Mouse (Mus musculus) midbrain, embryonic 14.5 days (tissue): Measurements from ENCODE around the gene Col15a1. TPM values are rescaled to one million over a fixed set of nuclear protein-coding genes. Genes with fewer than 3 reads are reported as not detected.

Source experiments
- ATAC-seq: fragments of 200-750 bp; cut with Nextera tagmentation; 2 replicates; pipeline ENCODE4 v1.8.0; 2017; ENCODE audit warnings: moderate number of reproducible peaks, moderate library complexity; ENCODE audit not compliant: low FRiP score, low TSS enrichment
- DNase-seq: peaks from one replicate; pipeline ENCODE4 v3.0.0-alpha.2; 2015
- H3K27ac ChIP-seq: fragments of 300-500 bp; sonication (generic); replicated peaks from 2 replicates; pipeline ENCODE4 v1.5.1; 2014; ENCODE audit warnings: mild to moderate bottlenecking, low read depth, low read length, moderate library complexity
- H3K27me3 ChIP-seq: fragments of 300-500 bp; sonication (generic); 2 replicates; pipeline ENCODE4 v1.6.1; 2014; ENCODE audit warnings: low read length, control low read depth, mixed read lengths; ENCODE audit not compliant: control insufficient read depth, insufficient read depth
- H3K36me3 ChIP-seq: fragments of 300-500 bp; sonication (generic); 2 replicates; pipeline ENCODE4 v1.6.1; 2014; ENCODE audit warnings: low read length, control low read depth; ENCODE audit not compliant: control insufficient read depth, insufficient read depth
- H3K4me1 ChIP-seq: fragments of 300-500 bp; sonication (generic); 2 replicates; pipeline ENCODE4 v1.6.1; 2014; ENCODE audit warnings: mild to moderate bottlenecking, antibody characterized with exemption, low read length, control low read depth; ENCODE audit not compliant: control insufficient read depth, insufficient read depth
- H3K4me2 ChIP-seq: fragments of 300-500 bp; sonication (generic); 2 replicates; pipeline ENCODE4 v1.6.1; 2014; ENCODE audit warnings: mild to moderate bottlenecking, low read length, moderate library complexity
- H3K4me3 ChIP-seq: fragments of 300-500 bp; sonication (generic); replicated peaks from 2 replicates; pipeline ENCODE4 v1.5.1; 2014; ENCODE audit warnings: low read depth, low read length
- H3K9ac ChIP-seq: fragments of 300-500 bp; sonication (generic); replicated peaks from 2 replicates; pipeline ENCODE4 v1.6.1; 2014; ENCODE audit warnings: mild to moderate bottlenecking, low read length, moderate library complexity
- H3K9me3 ChIP-seq: fragments of 300-500 bp; sonication (generic); 2 replicates; pipeline ENCODE4 v1.6.1; 2016; ENCODE audit warnings: low read length, control low read depth, mixed read lengths; ENCODE audit not compliant: control insufficient read depth
- WGBS: fragments of 180-500 bp; shearing (Covaris S2); extraction: QIAGEN DNeasy Blood & Tissue Kit; methylation state at CpG from one replicate; pipeline ENCODE4 v1.1.7; 2014; 5-methylcytosine and 5-hydroxymethylcytosine counted together
- polyA plus RNA-seq: library from polyadenylated mRNA; unstranded; fragments of >200 nt; fragmentation: Nextera tagmentation; extraction: Ambion mirVana; gene quantifications from 2 replicates; pipeline ENCODE4 v1.2.1, GENCODE M21; 2014

Col15a1 gene
- polyA plus RNA-seq = 1.8 and 3.0 TPM in 2 replicates

DNA sequence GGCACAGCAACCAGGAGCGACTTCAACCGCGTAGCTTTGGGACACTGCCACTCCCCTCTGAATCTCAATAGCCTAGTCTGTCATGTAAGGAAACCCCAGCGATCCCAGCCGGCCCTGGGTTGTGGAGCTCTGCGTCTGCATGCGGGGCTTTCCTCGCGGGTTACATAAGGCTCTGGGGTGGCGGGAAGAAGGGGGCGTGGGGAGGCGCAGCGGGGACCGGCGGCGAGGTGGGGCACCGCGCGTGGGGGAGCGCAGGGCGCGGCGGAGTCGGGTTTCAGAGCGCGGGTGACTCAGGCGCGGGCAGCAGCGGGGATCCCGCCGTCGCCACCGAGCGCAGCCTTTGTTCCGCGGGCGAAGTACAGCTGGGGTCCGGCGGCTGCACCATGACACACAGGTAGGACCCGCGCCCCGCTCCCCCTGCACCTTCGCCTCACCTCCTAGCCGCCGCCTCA is at the start of gene Col15a1:
Gene Col15a1, plus strand, starts transcription at position 193 of the 452 bp plus-strand sequence.
- Histone ChIP-seq H3K9me3 (no peaks in the 10 kb centered on the region), H3K9ac (peak within 1 kb of the TSS; percentile 65), H3K4me2 (peak within 1 kb of the TSS; percentile 71), H3K4me3 (peak within 1 kb of the TSS; percentile 47), H3K4me1 (no peaks in the 10 kb centered on the region), H3K27ac (no peak within 1 kb of the TSS), H3K27me3 (peaks cover 38% of the 10 kb centered on the region), H3K36me3 (no peaks in the 10 kb centered on the region)
- under 1% methylated on average over 45 of the region's 45 CpGs for WGBS
- ATAC-seq = peak; percentile 37; the same call in 1 of the 2 replicates
- DNase-seq = peak; percentile 56

DNA sequence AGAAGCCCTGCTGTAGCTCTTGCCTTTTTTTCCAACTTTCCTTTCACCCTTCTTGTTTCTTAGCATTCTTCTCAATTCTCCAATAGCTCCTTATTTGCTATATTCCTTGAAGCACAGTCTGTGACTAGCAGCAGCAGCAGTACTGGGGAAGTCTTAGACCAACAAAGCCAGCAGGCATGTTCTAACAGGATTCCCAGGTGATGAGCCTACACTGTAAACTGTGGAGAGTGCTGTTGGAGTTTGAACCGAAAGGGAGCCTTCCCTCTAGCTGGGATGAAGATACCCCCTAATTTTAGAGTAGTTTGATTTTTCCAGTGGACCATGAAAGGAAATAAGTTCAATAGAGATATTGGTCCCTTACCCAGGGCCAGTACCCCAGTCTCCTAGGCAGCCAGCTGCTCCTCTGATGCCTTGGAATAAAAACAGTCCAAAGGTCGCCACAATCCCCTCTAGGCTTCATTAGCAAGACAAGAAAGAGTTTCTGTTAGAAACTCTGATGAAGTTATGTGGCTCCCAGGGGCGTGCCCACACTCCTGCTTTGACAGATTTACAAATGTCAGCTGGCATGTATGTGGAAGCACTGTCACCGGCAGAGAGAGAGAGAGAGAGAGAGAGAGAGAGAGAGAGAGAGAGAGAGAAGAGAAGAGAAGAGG is 46.7 kb upstream of the Col15a1 start:
- Histone ChIP-seq H3K9me3 (no peaks in the 10 kb centered on the region), H3K27ac (no peak overlapping the region), H3K9ac (no peak overlapping the region), H3K4me2 (no peak overlapping the region), H3K4me1 (peaks cover 10% of the 10 kb centered on the region; the same call in 1 of the 2 replicates), H3K36me3 (no peaks in the 10 kb centered on the region), H3K27me3 (no peaks in the 10 kb centered on the region), H3K4me3 (no peak overlapping the region)
- ATAC-seq (peak; percentile 40; the same call in 1 of the 2 replicates), DNase-seq (peak; percentile 67)
- 6% methylated on average over 4 of the region's 4 CpGs for WGBS

DNA sequence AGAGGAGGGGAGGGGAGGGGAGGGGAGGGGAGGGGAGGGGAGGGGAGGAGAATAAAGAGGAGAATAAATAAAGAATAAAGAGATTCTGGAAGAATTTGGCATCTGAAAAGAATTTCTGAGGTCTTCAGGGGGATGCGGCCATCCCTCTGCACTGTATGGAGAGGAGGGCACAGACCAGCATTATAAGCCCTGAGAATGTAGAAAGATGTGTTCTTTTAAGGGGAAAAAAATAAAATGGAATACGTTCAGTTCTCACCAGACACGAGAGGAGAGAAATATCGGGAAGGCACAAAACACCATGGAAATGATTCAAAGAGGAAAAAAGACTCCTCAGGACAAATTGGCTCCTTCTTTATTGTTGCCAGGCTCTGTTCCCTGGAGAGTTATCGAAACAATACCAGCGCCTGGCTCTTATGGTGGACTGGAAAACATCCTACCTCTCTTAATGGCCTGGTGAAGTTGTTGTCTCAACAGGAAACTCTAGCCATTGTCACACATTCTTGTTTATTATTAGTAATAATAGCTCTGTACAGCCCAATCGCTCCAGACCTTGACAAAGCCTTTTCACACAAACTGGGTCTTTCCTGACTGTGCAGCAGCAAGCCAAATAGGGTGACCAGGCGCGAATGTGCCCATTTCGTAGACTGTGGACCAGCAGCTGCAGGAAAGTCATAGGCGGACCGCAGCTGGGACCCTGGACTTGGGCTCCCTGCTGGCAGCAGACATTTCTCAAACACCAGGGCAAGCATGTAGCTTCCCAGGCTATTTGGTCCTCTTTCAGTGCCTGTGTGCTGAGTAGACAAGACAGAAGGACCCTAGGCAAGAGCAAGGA is 46.0 kb upstream of the Col15a1 start:
- Histone ChIP-seq H3K9ac (no peak overlapping the region), H3K4me2 (no peak overlapping the region), H3K27me3 (no peaks in the 10 kb centered on the region), H3K36me3 (no peaks in the 10 kb centered on the region), H3K4me1 (peaks cover 10% of the 10 kb centered on the region; the same call in 1 of the 2 replicates), H3K9me3 (no peaks in the 10 kb centered on the region), H3K4me3 (no peak overlapping the region), H3K27ac (no peak overlapping the region; the same call in none of the 2 replicates)
- 63% methylated on average over 12 of the region's 12 CpGs for WGBS
- DNase-seq (peak; percentile 31), ATAC-seq (no peak)

DNA sequence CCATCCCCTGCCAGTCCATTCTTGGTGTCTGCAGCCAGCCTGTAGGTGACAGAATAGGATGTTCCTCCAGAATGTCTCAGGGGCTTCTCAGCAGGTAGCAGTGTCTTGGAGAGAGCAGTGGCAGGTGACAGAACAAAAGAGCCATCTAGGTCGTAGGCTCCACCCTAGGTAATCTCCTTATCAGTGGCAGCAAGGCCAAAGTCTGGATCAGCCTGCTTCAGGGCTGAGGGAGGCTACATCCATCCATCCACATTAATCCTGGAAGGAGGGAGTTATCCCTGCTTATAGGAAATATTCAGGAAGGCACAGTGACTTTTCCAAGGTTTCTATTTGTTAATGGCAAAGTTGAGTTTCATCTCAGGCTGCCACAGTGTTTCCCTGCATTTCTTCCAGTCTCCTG is 35.6 kb upstream of the Col15a1 start:
- ATAC-seq = no peak
- no peak overlapping the region for H3K4me2 ChIP-seq
- no peaks in the 10 kb centered on the region for H3K9me3 ChIP-seq
- no peak overlapping the region for H3K9ac ChIP-seq
- no peak for DNase-seq
- no peaks in the 10 kb centered on the region for H3K27me3 ChIP-seq
- no peak overlapping the region for H3K4me3 ChIP-seq
- H3K27ac ChIP-seq = no peak overlapping the region
- no peaks in the 10 kb centered on the region for H3K4me1 ChIP-seq
- no peaks in the 10 kb centered on the region for H3K36me3 ChIP-seq
- WGBS = 38% methylated on average over 1 of the region's 1 CpGs

DNA sequence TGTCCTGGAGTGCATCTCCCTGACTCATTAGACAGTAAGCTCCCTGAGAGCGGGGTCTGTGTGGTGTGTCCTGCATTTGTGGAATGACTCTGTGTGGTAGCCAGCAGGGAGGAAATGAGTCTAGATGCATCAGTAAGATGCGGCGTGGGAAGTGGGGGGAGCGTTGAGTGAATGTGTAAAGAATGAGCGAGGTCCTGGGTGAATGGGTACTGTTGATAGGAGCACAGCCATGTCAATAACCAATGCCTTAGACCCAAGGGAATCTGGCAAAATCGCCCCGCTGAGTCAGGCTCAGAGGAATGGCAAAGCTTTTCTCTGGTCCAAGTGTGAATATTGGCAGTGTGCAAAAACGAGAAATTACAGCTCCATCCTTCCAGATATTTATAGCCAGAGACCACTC is 30.9 kb upstream of the Col15a1 start:
- ATAC-seq = no peak
- no peak for DNase-seq

DNA sequence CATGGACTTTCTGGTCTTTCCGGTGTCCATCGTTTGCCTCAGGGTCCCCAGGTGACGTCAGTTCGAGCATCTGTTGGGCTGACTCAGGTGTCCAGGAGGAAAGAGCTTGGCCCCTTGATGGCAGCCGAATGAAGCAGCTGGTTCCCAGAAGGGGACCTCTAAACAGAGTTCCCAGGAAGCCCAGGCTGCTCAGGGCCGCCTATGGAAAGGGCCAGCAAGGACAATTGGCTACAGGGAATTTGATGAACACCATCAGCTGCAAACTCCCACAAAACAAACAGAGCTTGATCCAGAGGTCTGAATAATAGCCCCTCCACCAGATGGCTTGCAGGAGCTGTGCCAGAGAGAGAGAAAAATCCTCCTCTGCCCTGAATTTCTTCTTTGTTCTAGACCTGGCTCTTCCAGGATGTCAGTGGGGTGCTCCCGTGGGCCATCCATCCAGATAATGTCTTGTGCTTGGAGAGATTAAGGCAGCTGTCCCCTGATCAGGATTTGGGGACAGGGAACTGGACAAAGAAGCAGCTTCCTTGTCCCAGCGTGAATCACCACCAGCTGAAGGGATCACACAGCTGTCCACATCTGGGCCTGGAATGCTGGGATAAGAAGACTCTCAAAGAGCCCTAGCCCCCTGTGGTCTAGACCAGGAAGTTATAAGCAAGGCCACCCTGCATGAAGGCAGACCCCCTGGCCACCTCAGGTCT is 29.6 kb upstream of the Col15a1 start:
- no peak overlapping the region for H3K4me3 ChIP-seq
- H3K27me3 ChIP-seq = no peaks in the 10 kb centered on the region
- WGBS = 64% methylated on average over 8 of the region's 8 CpGs
- H3K9me3 ChIP-seq = no peaks in the 10 kb centered on the region
- H3K27ac ChIP-seq = no peak overlapping the region
- peak; percentile 26 for DNase-seq
- no peaks in the 10 kb centered on the region for H3K4me1 ChIP-seq
- no peak for ATAC-seq
- no peak overlapping the region for H3K4me2 ChIP-seq
- no peak overlapping the region for H3K9ac ChIP-seq
- H3K36me3 ChIP-seq = no peaks in the 10 kb centered on the region

More for the DNA sequence above, 30.9 kb upstream of the Col15a1 start:
- Histone ChIP-seq H3K4me1 (no peaks in the 10 kb centered on the region), H3K4me3 (no peak overlapping the region), H3K27me3 (no peaks in the 10 kb centered on the region), H3K9ac (no peak overlapping the region), H3K36me3 (no peaks in the 10 kb centered on the region), H3K27ac (no peak overlapping the region), H3K9me3 (no peaks in the 10 kb centered on the region), H3K4me2 (no peak overlapping the region)
- 91% methylated on average over 8 of the region's 8 CpGs for WGBS

DNA sequence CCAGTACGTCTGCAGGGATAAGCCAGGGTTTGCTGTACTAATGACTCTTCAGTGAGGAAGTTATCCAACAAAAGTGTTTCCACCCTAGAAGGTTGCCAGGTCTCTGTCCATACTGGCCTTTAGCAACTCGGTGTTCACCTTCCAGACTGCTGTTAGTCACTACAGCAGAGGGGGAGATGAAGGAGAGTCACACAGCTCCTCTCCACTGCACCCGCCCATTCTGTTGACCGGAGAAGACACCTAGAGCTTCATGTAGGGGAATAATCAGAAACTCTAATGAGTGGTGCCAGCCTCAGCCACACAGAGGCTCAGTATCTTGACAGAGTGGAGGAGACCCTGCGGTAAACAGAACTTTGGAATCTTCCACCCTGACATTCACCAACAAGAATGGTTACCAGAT is 28.4 kb upstream of the Col15a1 start:
- no peak overlapping the region for H3K4me3 ChIP-seq
- no peak overlapping the region for H3K4me2 ChIP-seq
- H3K27me3 ChIP-seq = no peaks in the 10 kb centered on the region
- no peak for DNase-seq
- H3K36me3 ChIP-seq = no peaks in the 10 kb centered on the region
- no peaks in the 10 kb centered on the region for H3K4me1 ChIP-seq
- no peak overlapping the region for H3K9ac ChIP-seq
- 93% methylated on average over 5 of the region's 5 CpGs for WGBS
- no peak overlapping the region for H3K27ac ChIP-seq
- no peaks in the 10 kb centered on the region for H3K9me3 ChIP-seq
- no peak for ATAC-seq

DNA sequence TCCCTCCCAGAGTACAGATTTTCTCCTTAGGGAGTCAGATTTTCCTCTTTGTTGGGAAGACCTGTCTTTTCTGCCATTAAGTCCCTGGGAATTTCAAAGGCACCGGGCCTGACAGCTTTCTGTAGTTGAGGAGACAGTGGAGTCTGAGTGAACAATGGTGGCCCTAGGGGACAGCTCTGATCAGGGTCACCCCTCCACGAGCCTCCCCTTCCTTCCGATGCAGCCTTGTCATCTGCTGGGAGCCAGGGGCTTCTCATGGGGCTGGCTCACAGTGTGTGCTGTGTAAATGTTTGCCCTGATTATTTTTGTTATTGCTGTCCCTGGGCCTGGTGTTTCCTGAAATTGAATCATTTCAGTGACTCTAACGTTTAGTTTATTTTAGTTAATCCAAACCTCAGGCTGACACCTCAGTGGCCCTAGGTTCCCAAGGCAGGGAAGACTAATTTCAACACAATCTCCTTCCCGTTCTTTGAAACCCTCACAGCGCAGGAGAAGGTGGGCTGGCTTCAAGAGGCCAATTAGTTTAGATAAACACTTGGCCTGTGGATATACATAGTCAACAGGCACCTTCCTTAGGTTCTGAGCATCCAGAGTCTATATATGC is 23.8 kb upstream of the Col15a1 start:
- H3K36me3 ChIP-seq = no peaks in the 10 kb centered on the region
- H3K9me3 ChIP-seq = no peaks in the 10 kb centered on the region
- H3K4me3 ChIP-seq = no peak overlapping the region
- H3K4me1 ChIP-seq = no peaks in the 10 kb centered on the region
- no peak overlapping the region for H3K9ac ChIP-seq
- DNase-seq = peak; percentile 16
- 39% methylated on average over 6 of the region's 6 CpGs for WGBS
- no peak for ATAC-seq
- H3K4me2 ChIP-seq = no peak overlapping the region
- H3K27me3 ChIP-seq = no peaks in the 10 kb centered on the region
- H3K27ac ChIP-seq = no peak overlapping the region
